ENCODE assay signal across 8 mouse cellular contexts in genomic region chr5:30867712-30868111, GRCm38 (mm10). TPM values are rescaled to one million over a fixed set of nuclear protein-coding genes. Genes with fewer than 3 reads are reported as not detected.
DNase-seq lines count a peak whose midpoint lies in the region; ATAC-seq and TF ChIP-seq lines count a peak whose summit lies in the region.

Tmem214 (plus strand) TSS chr5:30868012.

- H3K79me2 ChIP-seq in liver, adult 2 months (ENCODE audit: control insufficient read depth, insufficient read depth, low read length) = peaks cover 6% of the 10 kb centered on the region; the same call in 1 of the 2 replicates

- ATAC-seq in heart, embryonic 14.5 days (ENCODE audit: insufficient number of reproducible peaks, insufficient read depth, low FRiP score, low read depth) = no peak
- no peak for ATAC-seq in neural tube, embryonic 12.5 days (ENCODE audit: low FRiP score, low read depth)

- no peak within 1 kb of the TSS for H3K9ac ChIP-seq in liver, adult 2 months (ENCODE audit: low read depth, low read length)
- H3K9ac ChIP-seq in heart, embryonic 14.5 days (ENCODE audit: low read length) = no peak within 1 kb of the TSS
- no peak within 1 kb of the TSS; the same call in 1 of the 2 replicates for H3K9ac ChIP-seq in neural tube, embryonic 12.5 days

- no peak for DNase-seq in liver, adult 2 months (ENCODE audit: extremely low read depth, low read depth, low spot score)
- DNase-seq in liver = no peak
- no peak for DNase-seq in left cerebral cortex, postnatal 25 days (ENCODE audit: low spot score in 2 of 2)
- no peak for DNase-seq in c-Kit-positive CD71-positive TER-119-positive erythroid progenitor cells, embryonic 14.5 days (ENCODE audit: low spot score)
- no peak for DNase-seq in spleen, postnatal 4 days (ENCODE audit: low spot score in 2 of 2)

- peaks cover 4% of the 10 kb centered on the region; the same call in 1 of the 2 replicates for H3K4me1 ChIP-seq in liver, adult 2 months (ENCODE audit: control insufficient read depth, insufficient read depth, low read length)
- no peaks in the 10 kb centered on the region for H3K4me1 ChIP-seq in cortical plate, adult 2 months (ENCODE audit: control insufficient read depth, insufficient read depth, low read length)
- peaks cover 15 to 16% of the 10 kb centered on the region in 2 experiments for H3K4me1 ChIP-seq in heart, embryonic 14.5 days (ENCODE audit: control insufficient read depth in 2 of 2, insufficient read depth in 2 of 2, low read length in 2 of 2)
- H3K4me1 ChIP-seq in neural tube, embryonic 12.5 days = peaks cover 9% of the 10 kb centered on the region

- H3K4me3 ChIP-seq in liver, adult 2 months (ENCODE audit: insufficient read depth, low read depth, low read length) = no peak within 1 kb of the TSS
- no peak within 1 kb of the TSS for H3K4me3 ChIP-seq in cortical plate, adult 2 months (ENCODE audit: insufficient read depth, low read length)
- no peak within 1 kb of the TSS for H3K4me3 ChIP-seq in heart, embryonic 14.5 days (ENCODE audit: control insufficient read depth in 1 of 2, insufficient read depth in 1 of 2, low read depth in 1 of 2, low read length in 2 of 2)
- H3K4me3 ChIP-seq in neural tube, embryonic 12.5 days = no peak within 1 kb of the TSS

- no peak for TF ChIP-seq POLR2A in liver, adult 2 months (IDR thresholded peaks at IDR 0.05; ENCODE audit: extremely low read depth, insufficient read depth, low read length)
- TF ChIP-seq POLR2A in cortical plate, adult 2 months (IDR thresholded peaks at IDR 0.05; ENCODE audit: extremely low read depth, insufficient read depth, low read length) = no peak

- no peaks in the 10 kb centered on the region for H3K9me3 ChIP-seq in heart, embryonic 14.5 days (ENCODE audit: control insufficient read depth, low read length)
- no peaks in the 10 kb centered on the region for H3K9me3 ChIP-seq in neural tube, embryonic 12.5 days

- no peak within 1 kb of the TSS; the same call in 1 of the 2 replicates for H3K27ac ChIP-seq in liver, adult 2 months (replicated peaks; ENCODE audit: insufficient read depth, low read depth, low read length)
- no peak within 1 kb of the TSS for H3K27ac ChIP-seq in cortical plate, adult 2 months (ENCODE audit: insufficient read depth, low read length)
- H3K27ac ChIP-seq in heart, embryonic 14.5 days (replicated peaks in 1 of 2; ENCODE audit: control insufficient read depth in 1 of 2, insufficient read depth in 1 of 2, low read depth in 2 of 2, low read length in 2 of 2) = no peak within 1 kb of the TSS
- H3K27ac ChIP-seq in neural tube, embryonic 12.5 days = no peak within 1 kb of the TSS

- H3K27me3 ChIP-seq in liver, adult 2 months (ENCODE audit: control insufficient read depth, insufficient read depth, low read length) = no peaks in the 10 kb centered on the region
- no peaks in the 10 kb centered on the region for H3K27me3 ChIP-seq in heart, embryonic 14.5 days (ENCODE audit: control insufficient read depth, insufficient read depth, low read length)
- no peaks in the 10 kb centered on the region for H3K27me3 ChIP-seq in neural tube, embryonic 12.5 days (replicated peaks)

- WGBS in liver, adult 2 months = 98% methylated on average over 3 of the region's 3 CpGs
- WGBS in heart, embryonic 14.5 days = 94% methylated on average over 3 of the region's 3 CpGs
- WGBS in neural tube, embryonic 12.5 days = 96% methylated on average over 3 of the region's 3 CpGs

- H3K36me3 ChIP-seq in liver, adult 2 months (ENCODE audit: control insufficient read depth, insufficient read depth, low read length) = peaks cover 14% of the 10 kb centered on the region; the same call in 1 of the 2 replicates
- peaks cover 20% of the 10 kb centered on the region for H3K36me3 ChIP-seq in heart, embryonic 14.5 days (ENCODE audit: control insufficient read depth, insufficient read depth, low read length)
- H3K36me3 ChIP-seq in neural tube, embryonic 12.5 days = peaks cover 51% of the 10 kb centered on the region

- no peak for TF ChIP-seq CTCF in liver, adult 2 months (IDR thresholded peaks at IDR 0.05; ENCODE audit: low read depth, low read length)
- TF ChIP-seq CTCF in cortical plate, adult 2 months (IDR thresholded peaks at IDR 0.05; ENCODE audit: extremely low read depth, insufficient read depth, low read length) = no peak

- intact Hi-C loops in left cerebral cortex, postnatal 25 days (cut with DNase I) = loop anchor here (2.0 kb wide), 1 partner anchor 39 kb away; the partner anchor contains the start of gene Ost4

- no peak within 1 kb of the TSS for H3K4me2 ChIP-seq in heart, embryonic 14.5 days (ENCODE audit: low read length)
- H3K4me2 ChIP-seq in neural tube, embryonic 12.5 days (replicated peaks) = peak within 1 kb of the TSS; percentile 86

RNA-seq across cellular contexts. Expression of gene Tmem214, which starts in this region (rescaled TPM):
- 27.9 and 35.1 TPM in 2 replicates for total RNA-seq in liver, adult 2 months (2014; rRNA removed)
- 62.4 and 89.2 TPM in 2 replicates for polyA plus RNA-seq in liver, adult 2 months (2012; rRNA removed)
- polyA plus RNA-seq in cortical plate, adult 2 months (2012; rRNA removed) = 75.1 and 77.9 TPM in 2 replicates
- polyA plus RNA-seq in heart, embryonic 14.5 days (2014; fragmentation: Nextera tagmentation; extraction: Ambion mirVana) = 43.7 and 48.6 TPM in 2 replicates
- 10 to 100 TPM; 65.5 to 71.3 TPM for total RNA-seq in left cerebral cortex, postnatal 25 days (2021)
- 60.2 and 61.4 TPM in 2 replicates for polyA plus RNA-seq in neural tube, embryonic 12.5 days (2016; fragmentation: Nextera tagmentation; extraction: Ambion mirVana)
